Mouse (Mus musculus) liver, embryonic 14.5 days (tissue): ENCODE measurements around the gene Cbr1. TPM values are rescaled to one million over a fixed set of nuclear protein-coding genes. Genes with fewer than 3 reads are reported as not detected.

Experiments
- ATAC-seq: fragments of 200-750 bp; cut with Nextera tagmentation; 2 replicates; pipeline ENCODE4 v1.8.0; 2017; ENCODE audit warnings: moderate number of reproducible peaks, mild to moderate bottlenecking, moderate library complexity; ENCODE audit not compliant: insufficient read depth
- DNase-seq, 3 experiments: peaks; one replicate each; pipeline ENCODE4 v3.0.0-alpha.2; 2012 to 2013; ENCODE audit warnings: low read depth in 3 of 3, low spot score in 3 of 3
- H3K27ac ChIP-seq: fragments of 300-500 bp; sonication (generic); 2 replicates; pipeline ENCODE4 v1.5.1; 2014; ENCODE audit warnings: moderate library complexity, mild to moderate bottlenecking, control low read depth, inconsistent platforms
- H3K27me3 ChIP-seq: fragments of 300-500 bp; sonication (generic); 2 replicates; pipeline ENCODE4 v1.6.1; 2014; ENCODE audit warnings: mild to moderate bottlenecking, low read length, moderate library complexity; ENCODE audit not compliant: control insufficient read depth, insufficient read depth
- H3K36me3 ChIP-seq: fragments of 300-500 bp; sonication (generic); replicated peaks from 2 replicates; pipeline ENCODE4 v1.6.1; 2014; ENCODE audit warnings: low read depth; ENCODE audit not compliant: control insufficient read depth, insufficient read depth
- H3K4me1 ChIP-seq, 2 experiments: fragments of 200-500 bp in 1 of 2; fragments of 300-500 bp in 1 of 2; sonication (generic) in 1 of 2; replicated peaks; 2 replicates each; pipeline ENCODE4 v1.6.1; 2012 to 2014; ENCODE audit warnings: antibody characterized with exemption in 1 of 2, inconsistent platforms in 1 of 2, low read length in 1 of 2; ENCODE audit not compliant: control insufficient read depth in 2 of 2, insufficient read depth in 2 of 2
- H3K4me2 ChIP-seq: fragments of 300-500 bp; sonication (generic); 2 replicates; pipeline ENCODE4 v1.6.1; 2014; ENCODE audit warnings: low read depth, mild to moderate bottlenecking, control low read depth, moderate library complexity
- H3K4me3 ChIP-seq, 2 experiments: fragments of 200-500 bp in 1 of 2; fragments of 300-500 bp in 1 of 2; sonication (generic) in 1 of 2; 2 replicates each; pipeline ENCODE4 v1.5.1; 2012 to 2014; ENCODE audit warnings: low read depth in 2 of 2, low read length in 2 of 2, mild to moderate bottlenecking in 2 of 2, control low read depth in 1 of 2, inconsistent platforms in 1 of 2, moderate library complexity in 1 of 2; ENCODE audit not compliant: insufficient read depth in 1 of 2
- H3K9ac ChIP-seq: fragments of 300-500 bp; sonication (generic); replicated peaks from 2 replicates; pipeline ENCODE4 v1.6.1; 2014; ENCODE audit warnings: mild to moderate bottlenecking, control low read depth, moderate library complexity
- H3K9me3 ChIP-seq: fragments of 300-500 bp; sonication (generic); 2 replicates; pipeline ENCODE4 v1.6.1; 2016; ENCODE audit warnings: low read length, mixed read lengths; ENCODE audit not compliant: control insufficient read depth
- CTCF ChIP-seq: IDR thresholded peaks from 2 replicates; pipeline ENCODE4 v1.5.1; 2016; ENCODE audit warnings: antibody characterized with exemption, low read depth, control low read depth
- EP300 ChIP-seq: IDR thresholded peaks from 2 replicates; pipeline ENCODE4 v1.6.1; 2016; ENCODE audit warnings: antibody characterized with exemption, low read depth
- WGBS: fragments of 180-500 bp; shearing (Covaris S2); extraction: QIAGEN DNeasy Blood & Tissue Kit; methylation state at CpG from one replicate; pipeline ENCODE4 v1.1.7; 2014; ENCODE audit not compliant: insufficient replicate concordance; 5-methylcytosine and 5-hydroxymethylcytosine counted together
- polyA plus RNA-seq, 2 experiments: library from polyadenylated mRNA; depleted of rRNA in 1 of 2; stranded (reverse) in 1 of 2; unstranded in 1 of 2; fragments of >200 nt; fragmentation: Nextera tagmentation in 1 of 2; extraction: Ambion mirVana in 1 of 2; gene quantifications; 2 replicates each; pipeline versions ENCODE4 v1.2.1 to v1.2.3; 2012 to 2014

Cbr1 gene
- polyA plus RNA-seq, 2 experiments, result 15.2 to 19.3 TPM

DNA sequence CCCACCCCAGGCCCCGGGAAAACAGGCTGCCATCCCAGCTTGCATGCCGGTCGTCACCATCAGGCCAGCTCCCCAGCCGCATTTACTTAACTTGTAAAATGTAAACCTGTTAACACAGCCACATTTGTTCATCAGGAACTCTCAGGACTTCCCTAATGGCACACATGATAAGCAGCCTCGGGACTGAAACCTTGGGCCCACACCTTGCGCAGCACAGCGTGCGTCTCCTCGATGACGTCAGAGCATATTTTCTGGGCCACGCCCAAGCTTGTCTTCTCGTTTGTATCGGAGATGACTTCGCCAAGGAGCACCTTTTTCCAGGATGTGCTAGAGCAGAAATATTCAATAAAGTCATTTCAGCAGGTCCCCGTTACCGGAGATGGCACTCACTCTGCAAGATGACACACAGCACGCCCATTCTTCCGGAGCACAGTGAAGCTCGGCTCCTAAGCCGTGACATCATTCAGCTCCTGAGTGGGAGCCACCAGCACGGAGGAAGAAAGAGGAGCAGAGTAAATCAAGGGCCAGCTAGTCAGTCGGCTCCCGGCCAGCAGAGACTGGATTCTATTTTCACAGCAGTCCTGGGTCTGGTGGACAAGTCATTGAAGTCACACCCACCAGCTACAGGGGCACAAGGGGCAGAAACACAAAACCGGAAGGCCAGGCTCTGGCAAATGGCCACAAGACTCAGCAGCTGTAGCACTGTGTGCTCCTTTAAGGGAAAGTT is 20.5 kb upstream of the Cbr1 start:
- H3K4me3 ChIP-seq, result no peak overlapping the region
- TF ChIP-seq CTCF (no peak), EP300 (no peak)
- no peaks in the 10 kb centered on the region for H3K27me3 ChIP-seq
- no peaks in the 10 kb centered on the region for H3K9me3 ChIP-seq
- H3K4me2 ChIP-seq, result no peak overlapping the region
- H3K36me3 ChIP-seq, result no peaks in the 10 kb centered on the region
- ATAC-seq, result no peak
- WGBS, result 64% methylated on average over 24 of the region's 24 CpGs
- H3K27ac ChIP-seq, result no peak overlapping the region
- DNase-seq, result no peak
- no peak overlapping the region for H3K9ac ChIP-seq
- peaks cover 0 to 3% of the 10 kb centered on the region in 2 experiments; a peak in 1 of 4 replicates for H3K4me1 ChIP-seq

DNA sequence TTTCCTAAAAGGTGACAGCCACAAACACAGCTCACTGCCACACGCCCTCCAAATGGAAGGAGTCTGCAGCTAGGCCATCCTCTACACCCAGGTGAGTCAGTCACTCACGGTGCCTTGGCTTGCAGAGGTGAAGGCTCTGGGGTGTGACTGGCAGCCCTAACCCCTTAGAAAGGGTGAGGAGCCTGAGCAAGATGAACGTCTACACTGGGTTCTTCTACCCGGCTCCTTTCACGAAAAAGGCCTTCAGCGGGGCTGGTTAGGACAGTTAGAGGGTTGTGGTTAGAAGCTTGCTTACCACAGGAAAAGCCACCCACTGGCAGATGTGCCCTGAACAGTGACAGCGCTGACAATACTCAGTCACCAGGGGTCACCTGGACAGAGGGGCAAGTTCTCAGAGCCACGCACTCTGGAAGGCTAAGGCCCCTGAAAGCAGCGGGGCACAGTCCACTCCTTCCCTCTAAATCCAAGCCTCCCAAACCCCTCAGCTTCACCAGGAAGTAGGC is 19.9 kb upstream of the Cbr1 start:
- ATAC-seq, result no peak
- no peak overlapping the region for H3K27ac ChIP-seq

DNA sequence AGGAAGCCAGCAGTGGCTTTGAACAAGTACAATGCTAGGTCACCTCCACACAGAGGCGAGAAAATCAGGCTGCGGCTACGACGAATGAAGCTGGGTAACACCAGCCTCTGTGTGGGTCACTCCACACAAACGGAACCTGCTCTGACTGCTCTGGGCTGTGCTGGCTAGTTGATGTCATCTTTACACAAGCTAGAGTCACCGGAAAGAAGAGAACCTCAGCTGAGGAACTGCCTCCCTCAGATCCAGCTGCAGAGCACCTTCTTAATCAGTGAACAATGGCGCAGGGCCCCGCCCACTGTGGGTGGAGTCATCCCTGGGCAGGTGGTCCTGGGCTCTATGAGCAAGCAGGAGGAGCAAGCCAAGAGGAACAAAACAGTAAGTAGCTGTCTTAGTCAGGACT is 19.3 kb upstream of the Cbr1 start:
- DNase-seq (no peak), ATAC-seq (no peak)
- WGBS, result 51% methylated on average over 8 of the region's 8 CpGs
- Histone ChIP-seq H3K27me3 (no peaks in the 10 kb centered on the region), H3K9ac (no peak overlapping the region), H3K27ac (no peak overlapping the region), H3K36me3 (no peaks in the 10 kb centered on the region), H3K4me3 (no peak overlapping the region), H3K4me1 (peaks cover 0 to 3% of the 10 kb centered on the region in 2 experiments; a peak in 1 of 4 replicates), H3K4me2 (no peak overlapping the region), H3K9me3 (no peaks in the 10 kb centered on the region)
- no peak for TF ChIP-seq EP300
- TF ChIP-seq CTCF, result no peak

More for the DNA sequence above, 19.9 kb upstream of the Cbr1 start:
- Histone ChIP-seq H3K4me3 (no peak overlapping the region), H3K36me3 (no peaks in the 10 kb centered on the region), H3K4me1 (peaks cover 0 to 3% of the 10 kb centered on the region in 2 experiments; a peak in 1 of 4 replicates), H3K9me3 (no peaks in the 10 kb centered on the region), H3K4me2 (no peak overlapping the region), H3K9ac (no peak overlapping the region), H3K27me3 (no peaks in the 10 kb centered on the region)
- DNase-seq, result no peak
- 25% methylated on average over 9 of the region's 9 CpGs for WGBS
- TF ChIP-seq CTCF, result no peak
- no peak for TF ChIP-seq EP300

DNA sequence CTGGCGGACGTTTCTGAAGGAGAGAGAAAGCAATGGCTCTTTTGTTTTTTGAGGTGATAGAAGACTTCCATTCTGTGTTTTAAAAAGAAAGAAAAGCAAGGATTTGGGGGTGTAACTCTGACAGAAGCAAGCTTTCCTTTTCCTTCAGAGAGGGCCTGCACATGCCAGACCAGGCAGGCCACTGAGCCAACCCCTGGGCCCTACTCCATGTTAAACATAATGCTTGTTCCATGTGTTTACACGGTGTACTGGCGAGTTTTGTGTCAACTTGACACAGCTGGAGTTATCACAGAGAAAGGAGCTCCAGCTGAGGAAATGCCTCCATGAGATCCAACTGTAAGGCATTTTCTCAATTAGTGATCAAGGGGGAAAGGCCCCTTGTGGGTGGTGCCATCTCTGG is 17.4 kb upstream of the Cbr1 start:
- no peak overlapping the region for H3K9ac ChIP-seq
- no peaks in the 10 kb centered on the region for H3K27me3 ChIP-seq
- H3K4me2 ChIP-seq, result no peak overlapping the region
- no peak for ATAC-seq
- no peak overlapping the region for H3K4me3 ChIP-seq
- no peak for DNase-seq
- no peaks in the 10 kb centered on the region for H3K36me3 ChIP-seq
- H3K27ac ChIP-seq, result no peak overlapping the region
- 66% methylated on average over 4 of the region's 4 CpGs for WGBS
- no peaks in the 10 kb centered on the region for H3K9me3 ChIP-seq
- H3K4me1 ChIP-seq, result peaks cover 0 to 3% of the 10 kb centered on the region in 2 experiments; a peak in 1 of 4 replicates
- TF ChIP-seq CTCF (no peak), EP300 (no peak)

DNA sequence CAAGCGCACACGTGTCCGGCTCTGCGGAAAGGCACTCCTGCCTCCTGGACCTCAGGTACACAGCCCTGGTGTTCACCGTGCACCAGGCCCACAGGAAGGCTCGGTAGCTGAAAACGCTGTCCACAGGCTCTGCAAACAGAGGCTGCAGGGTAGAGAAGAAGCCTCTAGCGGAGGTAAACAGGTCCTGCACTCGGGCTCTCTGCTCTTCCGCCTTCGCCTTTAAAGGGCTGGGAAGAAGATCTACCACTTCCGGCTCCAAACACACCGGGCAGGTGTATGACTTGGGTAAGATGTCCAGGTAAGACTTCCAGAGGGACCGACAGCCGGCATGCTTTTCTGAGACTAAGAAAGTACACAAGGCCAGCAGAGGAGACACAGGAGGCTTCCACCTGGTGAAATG is 14.7 kb upstream of the Cbr1 start:
- Histone ChIP-seq H3K27me3 (no peaks in the 10 kb centered on the region), H3K4me1 (peaks cover 0 to 3% of the 10 kb centered on the region in 2 experiments; a peak in 1 of 4 replicates), H3K27ac (no peak overlapping the region), H3K4me2 (no peak overlapping the region), H3K36me3 (no peaks in the 10 kb centered on the region), H3K9ac (no peak overlapping the region), H3K9me3 (no peaks in the 10 kb centered on the region), H3K4me3 (no peak overlapping the region)
- DNase-seq (no peak), ATAC-seq (no peak)
- 85% methylated on average over 15 of the region's 15 CpGs for WGBS
- TF ChIP-seq EP300 (no peak), CTCF (peak; percentile 16; the same call in 1 of the 2 replicates)
